Mouse (Mus musculus) cerebellum, adult 11 months (tissue): ENCODE measurements around the gene Dnase1l3.

ENCODE experiments used
- DNase-seq: peaks from one replicate; pipeline ENCODE4 v3.0.0; 2022

Dnase1l3 gene

GRCm38 (mm10) chr14:7994271-7994767 is at the start of gene Dnase1l3:
Gene Dnase1l3 (minus strand): TSS chr14:7994573.
- DNase-seq, result no peak

- no peak for DNase-seq
Measured at GRCm38 (mm10) chr14:8042577-8042976, 48.2 kb upstream of the Dnase1l3 start.

- no peak for DNase-seq
Measured at GRCm38 (mm10) chr14:8042120-8042519, 47.7 kb upstream of the Dnase1l3 start.

DNA sequence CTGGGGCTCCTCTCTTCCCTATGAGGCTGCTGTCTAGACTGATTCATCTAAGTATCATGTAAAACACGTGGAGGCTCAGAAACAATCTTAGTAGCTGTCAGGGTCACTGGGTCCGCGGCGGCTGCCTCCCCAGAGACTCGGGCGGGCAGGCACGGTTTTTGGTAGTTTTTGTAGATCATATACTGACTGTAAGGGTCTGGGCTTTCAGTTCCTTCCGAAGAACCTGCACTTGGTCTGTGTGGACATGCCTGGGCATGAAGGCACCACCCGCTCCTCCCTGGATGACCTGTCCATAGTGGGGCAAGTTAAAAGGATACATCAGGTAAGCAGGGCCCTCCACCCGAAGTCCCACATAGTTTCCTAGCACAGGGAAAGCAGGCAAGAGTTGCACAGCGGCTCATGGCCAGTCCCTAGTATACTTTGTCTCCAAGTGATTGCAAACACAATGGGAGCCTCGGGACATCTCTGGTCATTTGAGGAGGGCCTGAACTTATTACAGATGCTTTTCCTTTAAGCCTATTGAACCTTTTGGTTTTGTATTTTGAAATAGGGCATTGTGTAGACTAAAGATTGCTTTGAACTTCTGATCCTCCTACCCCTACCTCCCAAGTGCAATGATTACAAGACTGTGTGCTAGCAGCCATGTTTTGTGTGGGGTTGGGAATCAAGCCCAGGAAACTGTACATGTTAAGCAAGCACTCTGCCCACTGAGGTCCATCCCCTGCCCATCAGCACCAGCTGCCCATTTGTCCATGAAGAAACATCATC is 46.7 kb upstream of the Dnase1l3 start:
- DNase-seq, result no peak

- DNase-seq, result no peak
Measured at GRCm38 (mm10) chr14:8040179-8040578, 45.8 kb upstream of the Dnase1l3 start.

GRCm38 (mm10) chr14:8038791-8039448 is 44.5 kb upstream of the Dnase1l3 start:
- peak; percentile 68 for DNase-seq

GRCm38 (mm10) chr14:8038150-8038549 is 43.8 kb upstream of the Dnase1l3 start:
- no peak for DNase-seq

- DNase-seq, result no peak
Measured at GRCm38 (mm10) chr14:8036406-8036805, 42.0 kb upstream of the Dnase1l3 start.

DNA sequence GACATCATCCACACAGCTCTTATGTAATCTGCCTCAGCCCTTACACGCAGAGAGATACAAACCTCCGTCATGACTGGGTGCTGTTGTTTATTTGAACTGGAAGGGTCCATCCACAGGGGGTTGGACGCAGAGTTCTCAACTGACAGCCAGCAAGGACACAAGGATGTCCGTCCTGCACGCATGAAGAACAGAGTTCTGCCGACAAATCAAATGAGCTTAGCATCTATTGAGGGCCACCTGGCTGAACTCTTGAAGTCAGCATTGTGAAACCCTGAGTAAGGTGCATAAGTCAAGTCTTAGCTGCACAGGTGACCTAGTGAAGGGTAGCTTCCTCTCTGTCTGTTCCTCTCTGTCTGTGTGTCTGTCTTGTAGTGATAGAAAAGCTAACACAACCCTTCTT is 41.6 kb upstream of the Dnase1l3 start:
- DNase-seq, result no peak

DNA sequence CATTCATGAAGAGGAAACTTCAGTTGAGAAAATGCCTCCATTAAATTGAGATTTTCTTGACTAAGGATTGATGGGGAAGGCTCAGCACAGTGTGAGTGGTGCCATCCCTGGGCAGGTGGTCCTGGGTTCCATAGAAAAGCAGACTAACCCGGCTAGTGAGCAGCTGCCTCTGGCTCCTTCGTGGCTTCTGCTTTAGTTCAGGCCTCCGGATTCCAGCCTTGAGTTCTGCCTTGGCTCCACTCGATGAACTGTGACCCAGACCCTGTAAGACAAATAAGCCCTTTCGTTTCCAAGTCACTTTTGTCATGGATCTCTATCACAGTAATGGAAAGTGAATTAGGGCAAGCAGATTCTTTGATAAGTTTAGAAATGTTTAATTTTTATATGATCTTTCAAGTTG is 40.2 kb upstream of the Dnase1l3 start:
- DNase-seq, result no peak

DNA sequence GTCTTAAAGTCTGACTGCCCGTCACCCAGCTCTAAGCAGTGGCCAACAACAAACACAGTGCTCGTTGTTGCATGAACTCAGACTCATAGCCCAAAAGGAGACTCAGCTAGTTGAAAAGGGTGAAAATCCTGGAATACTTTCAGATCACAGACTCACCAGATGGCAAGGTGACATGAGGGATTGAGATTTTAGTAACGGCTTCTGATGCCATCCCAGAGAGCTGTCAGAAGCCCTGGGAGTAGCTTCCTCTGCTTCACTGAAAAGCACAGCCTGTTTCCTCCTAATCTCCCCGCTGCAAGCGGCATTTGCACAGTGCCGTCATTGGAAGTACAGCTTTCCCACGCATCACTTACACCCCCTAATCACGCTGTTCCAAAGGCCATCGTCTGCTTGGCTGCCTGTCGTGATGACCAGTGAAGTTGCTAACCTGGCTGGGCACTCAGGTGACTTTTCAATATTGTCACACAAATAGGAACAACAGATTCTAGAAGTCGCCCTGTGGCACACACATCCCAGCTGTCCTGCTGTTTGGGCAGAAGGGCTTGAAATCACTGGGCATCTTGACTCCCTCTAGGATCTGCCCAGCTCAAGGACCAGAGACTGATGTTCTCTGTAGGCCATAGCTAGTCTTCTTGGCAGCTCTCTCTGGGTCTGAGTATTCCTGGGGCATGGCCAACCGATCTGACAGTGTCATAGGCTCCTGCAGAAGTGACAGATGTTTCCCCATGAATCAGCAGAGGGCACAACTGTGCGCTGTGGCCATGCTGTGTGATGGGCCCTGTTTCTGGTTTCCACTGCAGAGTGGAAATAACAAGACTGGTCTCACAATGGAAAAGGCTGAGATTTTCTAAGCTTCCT is 37.9 kb upstream of the Dnase1l3 start:
- peak; percentile 60 for DNase-seq

DNA sequence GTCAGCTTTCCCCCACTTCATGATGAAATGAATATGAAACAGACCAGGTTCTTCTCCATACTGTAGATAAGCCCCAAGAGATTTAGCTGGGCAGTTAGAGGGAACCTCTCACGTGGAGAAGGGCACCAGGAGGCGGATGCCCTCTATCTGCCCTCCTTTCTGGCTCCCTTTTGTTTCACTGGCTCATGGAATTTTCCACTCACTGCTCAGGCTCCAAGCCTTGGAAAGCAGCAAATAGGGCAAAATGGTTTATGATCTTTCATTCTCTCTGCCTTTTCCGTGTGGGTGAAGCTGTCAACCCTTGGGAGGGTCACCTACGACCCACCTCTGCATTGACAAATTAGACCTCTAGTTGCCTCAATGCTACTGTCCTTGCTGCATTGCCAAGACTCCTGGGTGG is 36.2 kb upstream of the Dnase1l3 start:
- DNase-seq, result no peak

- no peak for DNase-seq
Measured at GRCm38 (mm10) chr14:8029752-8030151, 35.4 kb upstream of the Dnase1l3 start.

GRCm38 (mm10) chr14:8028086-8028485 is 33.7 kb upstream of the Dnase1l3 start:
- DNase-seq, result no peak

GRCm38 (mm10) chr14:8026769-8027531 is 32.6 kb upstream of the Dnase1l3 start:
- no peak for DNase-seq

- no peak for DNase-seq
Measured at GRCm38 (mm10) chr14:8024936-8025335, 30.6 kb upstream of the Dnase1l3 start.

- DNase-seq, result no peak
Measured at GRCm38 (mm10) chr14:8024469-8024868, 30.1 kb upstream of the Dnase1l3 start.

DNA sequence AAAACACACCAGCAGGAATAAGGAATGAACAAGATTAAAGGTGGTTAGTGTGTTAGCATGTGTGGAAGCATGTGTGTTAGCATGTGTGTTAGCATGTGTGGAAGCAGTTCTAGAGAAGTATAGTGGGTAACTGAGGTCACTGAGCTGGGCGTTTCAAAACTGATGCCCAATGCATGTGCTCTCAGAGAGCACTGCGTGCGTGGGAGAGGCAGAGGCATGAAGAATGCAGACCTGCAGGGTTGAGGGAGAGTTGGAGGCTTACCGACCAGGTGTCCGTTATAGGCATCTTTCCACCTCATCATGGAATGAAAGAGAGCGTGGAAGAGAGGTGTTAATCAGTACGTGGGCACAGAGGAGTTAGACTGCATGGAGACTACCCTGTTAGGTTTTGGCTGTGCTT is 26.2 kb upstream of the Dnase1l3 start:
- no peak for DNase-seq

GRCm38 (mm10) chr14:8020011-8020410 is 25.6 kb upstream of the Dnase1l3 start:
- no peak for DNase-seq

GRCm38 (mm10) chr14:8016951-8017350 is 22.6 kb upstream of the Dnase1l3 start:
- DNase-seq, result no peak

- no peak for DNase-seq
Measured at GRCm38 (mm10) chr14:8016276-8016675, 21.9 kb upstream of the Dnase1l3 start.

GRCm38 (mm10) chr14:8015756-8016155 is 21.4 kb upstream of the Dnase1l3 start:
- no peak for DNase-seq

DNA sequence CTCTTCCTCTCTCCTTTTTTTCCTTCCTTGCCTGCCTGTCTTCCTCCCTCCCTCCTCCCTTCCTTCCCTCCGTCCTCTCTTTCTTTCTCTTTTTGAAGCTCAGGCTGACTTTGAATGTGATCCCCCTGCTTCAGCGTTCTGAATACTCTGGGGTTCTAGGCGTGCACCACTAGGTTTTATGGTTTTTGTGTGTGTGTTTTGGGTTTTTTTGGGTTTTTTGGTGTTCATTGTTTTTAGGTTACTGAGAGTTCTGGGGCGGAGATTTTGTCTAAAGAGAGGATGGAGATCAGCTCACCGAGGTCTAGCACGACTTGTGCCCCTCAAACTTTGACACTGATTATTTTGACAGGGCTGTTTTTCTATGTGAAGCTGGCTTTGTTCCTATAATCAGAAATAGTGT is 17.6 kb upstream of the Dnase1l3 start:
- no peak for DNase-seq
